Mouse (Mus musculus): ENCODE measurements at regions not wholly inside any gene's neighbourhood (a gene's known extent, or its start where the extent isn't known, plus 50 kb on each side); places are given as distances from the start of the nearest gene placed in this dataset.
A peak's percentile ranks its signal among the peaks of the same experiment; 100 is the strongest.

GRCm38 (mm10) chr2:98112023-98112422 is 550.0 kb upstream of the Gm10801 start:
- no peak for DNase-seq (ENCODE audit: low spot score)

GRCm38 (mm10) chr2:98123441-98123840 is 538.6 kb upstream of the Gm10801 start:
- DNase-seq (ENCODE audit: low spot score) = peak; percentile 25

GRCm38 (mm10) chr2:98124646-98125045 is 537.4 kb upstream of the Gm10801 start:
- peak; percentile 9 for DNase-seq (ENCODE audit: low spot score)

GRCm38 (mm10) chr2:98140461-98140860 is 521.6 kb upstream of the Gm10801 start:
- peak; percentile 2 for DNase-seq (ENCODE audit: low spot score)

GRCm38 (mm10) chr2:98143711-98144110 is 518.3 kb upstream of the Gm10801 start:
- DNase-seq (ENCODE audit: low spot score) = no peak

All from layer of hippocampus, adult 11-12 months (tissue).